Mouse (Mus musculus): ENCODE data around the gene Gm8879. TPM values are rescaled to one million over a fixed set of nuclear protein-coding genes. Genes with fewer than 3 reads are reported as not detected.
"Not testable (repeated sequence)": the region's sequence is repeated elsewhere in the genome, so short reads cannot be mapped to it uniquely, and the experiment has no call there.

Gm8879 gene
- not detected in 2 replicates for polyA plus RNA-seq (2015; fragmentation: Nextera tagmentation; extraction: Ambion mirVana)

DNA sequence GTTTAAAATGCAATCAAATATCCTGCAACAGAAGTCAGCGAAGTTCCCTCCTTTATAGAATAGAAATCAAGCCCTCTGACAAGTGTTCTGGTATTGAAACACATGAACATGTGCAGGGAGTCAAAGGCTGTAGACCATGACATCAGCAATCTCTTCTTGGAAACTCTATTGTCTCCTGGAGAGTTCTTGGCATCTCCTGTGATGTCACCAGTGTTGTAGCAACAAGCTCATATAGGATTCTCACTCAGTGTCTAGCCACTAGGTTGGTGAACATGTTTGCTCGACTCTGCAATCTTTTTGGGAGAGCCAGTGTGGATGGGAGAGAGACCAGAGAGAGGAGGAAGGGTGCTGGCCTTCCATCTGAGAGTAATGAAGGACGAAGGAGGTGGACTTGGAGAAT lies at the start of gene Gm8879:
Gene Gm8879 (plus strand): TSS at position 301 of the 400 bp plus-strand sequence.
- H3K27ac ChIP-seq (ENCODE audit: low read length); H3K4me2 ChIP-seq (ENCODE audit: low read depth, low read length); H3K27me3 ChIP-seq (replicated peaks; ENCODE audit: control insufficient read depth, insufficient read depth, low read length); H3K4me3 ChIP-seq (ENCODE audit: low read length); H3K9ac ChIP-seq (ENCODE audit: low read depth, low read length); ATAC-seq; H3K9me3 ChIP-seq (ENCODE audit: control insufficient read depth, low read length); H3K36me3 ChIP-seq (ENCODE audit: control insufficient read depth, insufficient read depth, low read length); H3K4me1 ChIP-seq (ENCODE audit: control insufficient read depth, insufficient read depth, low read length): not testable (repeated sequence)
- WGBS = no CpG with 5 or more reads among the region's 3 CpGs

DNA sequence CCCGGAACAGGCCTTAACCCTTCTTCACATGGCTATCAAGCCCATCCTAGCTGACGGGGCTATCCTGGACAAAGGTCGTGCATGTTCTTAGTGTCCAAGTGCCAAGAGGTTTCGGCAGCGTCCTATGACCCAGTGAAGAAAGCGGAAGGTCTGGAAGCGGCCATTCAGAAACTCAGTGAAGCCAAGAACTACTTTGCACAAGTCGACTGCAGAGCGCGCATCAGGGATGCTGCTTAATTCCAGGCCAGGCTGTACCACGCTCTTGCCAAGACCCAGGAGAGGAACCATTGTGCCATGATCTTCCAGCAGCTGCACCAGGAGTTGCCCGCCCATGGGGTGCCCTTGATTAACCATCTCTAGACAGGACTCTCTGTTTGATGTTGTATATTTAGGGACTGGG lies 10.6 kb downstream of the Gm8879 start:
- not testable (repeated sequence) for H3K4me3 ChIP-seq (ENCODE audit: low read length); H3K27me3 ChIP-seq (replicated peaks; ENCODE audit: control insufficient read depth, insufficient read depth, low read length); H3K27ac ChIP-seq (ENCODE audit: low read length); H3K4me1 ChIP-seq (ENCODE audit: control insufficient read depth, insufficient read depth, low read length); H3K4me2 ChIP-seq (ENCODE audit: low read depth, low read length); H3K9me3 ChIP-seq (ENCODE audit: control insufficient read depth, low read length); H3K36me3 ChIP-seq (ENCODE audit: control insufficient read depth, insufficient read depth, low read length); ATAC-seq; H3K9ac ChIP-seq (ENCODE audit: low read depth, low read length)
- 93% methylated on average over 12 of the region's 12 CpGs for WGBS

Other genes with a start within 250 kb of the Gm8879 start
- gene Gm8871, start 179.8 kb upstream of the Gm8879 start, polyA plus RNA-seq (2015; fragmentation: Nextera tagmentation; extraction: Ambion mirVana) = not detected in 2 replicates
- not detected in 2 replicates for gene Gm8857, start 179.8 kb upstream of the Gm8879 start, polyA plus RNA-seq (2015; fragmentation: Nextera tagmentation; extraction: Ambion mirVana)
- not detected in 2 replicates for gene Gm5861, start 55.4 kb downstream of the Gm8879 start, polyA plus RNA-seq (2015; fragmentation: Nextera tagmentation; extraction: Ambion mirVana)
- not detected in 2 replicates for gene Gm8890, start 128.4 kb downstream of the Gm8879 start, polyA plus RNA-seq (2015; fragmentation: Nextera tagmentation; extraction: Ambion mirVana)
- gene Speer1, start 213.9 kb downstream of the Gm8879 start, polyA plus RNA-seq (2015; fragmentation: Nextera tagmentation; extraction: Ambion mirVana) = not detected in 2 replicates

All from intestine, embryonic 16.5 days (tissue).